Mouse (Mus musculus) limb, embryonic 12.5 days (tissue): Measurements from ENCODE around the gene Doc2b. TPM values are rescaled to one million over a fixed set of nuclear protein-coding genes. Genes with fewer than 3 reads are reported as not detected.

Experiments
- ATAC-seq: fragments of 200-750 bp; cut with Nextera tagmentation; 2 replicates; pipeline ENCODE4 v1.8.0; 2017; ENCODE audit warnings: low read depth, moderate TSS enrichment; ENCODE audit not compliant: insufficient number of reproducible peaks, insufficient read depth, low FRiP score, low TSS enrichment
- H3K27ac ChIP-seq: fragments of 300-500 bp; sonication (generic); 2 replicates; pipeline ENCODE4 v1.5.1; 2016; ENCODE audit warnings: mild to moderate bottlenecking, moderate library complexity
- H3K27me3 ChIP-seq: fragments of 300-500 bp; sonication (generic); 2 replicates; pipeline ENCODE4 v1.6.1; 2016; ENCODE audit warnings: mild to moderate bottlenecking, moderate library complexity
- H3K36me3 ChIP-seq: fragments of 300-500 bp; sonication (generic); 2 replicates; pipeline ENCODE4 v1.6.1; 2016; ENCODE audit warnings: mild to moderate bottlenecking, moderate library complexity
- H3K4me1 ChIP-seq: fragments of 300-500 bp; sonication (generic); replicated peaks from 2 replicates; pipeline ENCODE4 v1.6.1; 2016
- H3K4me2 ChIP-seq: fragments of 300-500 bp; sonication (generic); 2 replicates; pipeline ENCODE4 v1.6.1; 2016; ENCODE audit warnings: mild to moderate bottlenecking, moderate library complexity
- H3K4me3 ChIP-seq: fragments of 300-500 bp; sonication (generic); replicated peaks from 2 replicates; pipeline ENCODE4 v1.5.1; 2016; ENCODE audit warnings: mild to moderate bottlenecking
- H3K9ac ChIP-seq: fragments of 300-500 bp; sonication (generic); replicated peaks from 2 replicates; pipeline ENCODE4 v1.6.1; 2016; ENCODE audit warnings: mild to moderate bottlenecking, moderate library complexity
- H3K9me3 ChIP-seq: fragments of 300-500 bp; sonication (generic); 2 replicates; pipeline ENCODE4 v1.6.1; 2016; ENCODE audit warnings: mild to moderate bottlenecking, moderate library complexity
- WGBS: fragments of 180-500 bp; shearing (Covaris S2); methylation state at CpG from one replicate; pipeline ENCODE4 v1.1.7; 2016; 5-methylcytosine and 5-hydroxymethylcytosine counted together
- polyA plus RNA-seq: library from polyadenylated mRNA; unstranded; fragments of >200 nt; fragmentation: Nextera tagmentation; extraction: Ambion mirVana; gene quantifications from 2 replicates; pipeline ENCODE4 v1.2.1, GENCODE M21; 2016

Doc2b gene
- polyA plus RNA-seq: 0.59 and 0.79 TPM in 2 replicates

DNA sequence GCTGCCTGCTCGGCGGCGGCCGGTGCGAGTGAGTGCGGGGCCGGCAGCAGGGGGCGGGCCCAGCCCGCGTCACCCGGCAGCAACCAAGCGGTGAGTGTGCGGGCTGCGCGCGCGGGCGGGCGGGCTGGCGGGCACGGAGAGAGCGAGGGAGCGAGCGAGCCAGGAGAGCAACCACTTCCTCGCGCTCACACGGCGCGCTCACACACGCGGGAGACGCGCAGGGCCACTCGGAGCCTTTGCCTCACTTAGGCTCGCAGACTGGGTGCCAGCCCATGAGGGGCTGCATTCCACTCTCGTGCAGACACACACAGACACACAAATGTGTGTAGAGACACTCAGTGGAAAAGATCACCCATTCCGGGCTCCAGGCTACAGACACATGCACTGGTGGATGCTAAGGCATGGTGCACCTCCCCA lies at the start of gene Doc2b:
Gene Doc2b, minus strand, starts transcription at position 21 of the 417 bp plus-strand sequence.
- ATAC-seq: no peak
- 4% methylated on average over 37 of the region's 37 CpGs for WGBS

DNA sequence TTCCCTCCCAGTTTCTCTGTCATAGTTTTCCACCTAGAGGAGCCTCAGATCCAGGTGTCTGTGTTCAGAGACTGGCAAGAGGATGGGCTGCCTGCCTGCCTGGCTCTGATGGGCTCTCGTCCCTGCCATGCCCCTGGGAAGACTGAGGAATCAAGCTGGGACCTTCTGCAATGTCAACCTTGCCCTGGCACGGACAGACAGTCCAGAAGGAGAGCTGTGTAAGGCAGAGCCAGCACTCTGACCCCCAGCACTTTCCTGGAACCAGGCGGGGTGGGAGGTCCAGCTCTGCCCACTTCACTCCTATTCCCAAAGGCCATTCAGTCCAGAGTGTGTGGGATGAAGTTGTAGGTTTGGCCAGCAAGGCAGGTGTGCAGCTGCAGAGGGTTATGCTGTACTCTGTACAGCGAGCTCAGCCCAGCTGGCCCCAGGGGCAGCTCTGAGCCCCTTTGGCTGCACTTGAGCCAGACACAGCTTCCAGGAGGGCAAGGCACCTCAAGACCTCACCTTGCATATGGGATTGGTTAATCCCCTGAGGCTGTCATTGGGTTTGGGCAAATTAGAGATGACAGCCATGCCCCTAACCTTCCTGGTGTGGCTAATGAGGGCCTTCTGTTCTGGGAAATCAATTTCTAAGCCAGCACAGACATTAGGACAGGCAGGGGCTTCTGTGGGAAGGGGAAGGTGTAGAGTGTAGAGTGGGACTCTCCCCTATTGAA lies 47.2 kb upstream of the Doc2b start:
- no peaks in the 10 kb centered on the region for H3K36me3 ChIP-seq
- H3K4me3 ChIP-seq: no peak overlapping the region
- H3K27me3 ChIP-seq: no peaks in the 10 kb centered on the region
- no peak overlapping the region for H3K27ac ChIP-seq
- no peaks in the 10 kb centered on the region for H3K9me3 ChIP-seq
- H3K9ac ChIP-seq: no peak overlapping the region
- H3K4me1 ChIP-seq: peaks cover 21% of the 10 kb centered on the region
- ATAC-seq: no peak
- H3K4me2 ChIP-seq: no peak overlapping the region
- WGBS: 59% methylated on average over 4 of the region's 4 CpGs

More for the DNA sequence above, at the start of gene Doc2b:
- Histone ChIP-seq H3K36me3 (no peaks in the 10 kb centered on the region), H3K4me3 (peak within 1 kb of the TSS; percentile 53), H3K27ac (no peak within 1 kb of the TSS), H3K4me2 (peak within 1 kb of the TSS; percentile 75), H3K4me1 (peaks cover 16% of the 10 kb centered on the region), H3K9me3 (peaks cover 3% of the 10 kb centered on the region; the same call in 1 of the 2 replicates), H3K27me3 (peaks cover 89% of the 10 kb centered on the region), H3K9ac (peak within 1 kb of the TSS; percentile 64)

DNA sequence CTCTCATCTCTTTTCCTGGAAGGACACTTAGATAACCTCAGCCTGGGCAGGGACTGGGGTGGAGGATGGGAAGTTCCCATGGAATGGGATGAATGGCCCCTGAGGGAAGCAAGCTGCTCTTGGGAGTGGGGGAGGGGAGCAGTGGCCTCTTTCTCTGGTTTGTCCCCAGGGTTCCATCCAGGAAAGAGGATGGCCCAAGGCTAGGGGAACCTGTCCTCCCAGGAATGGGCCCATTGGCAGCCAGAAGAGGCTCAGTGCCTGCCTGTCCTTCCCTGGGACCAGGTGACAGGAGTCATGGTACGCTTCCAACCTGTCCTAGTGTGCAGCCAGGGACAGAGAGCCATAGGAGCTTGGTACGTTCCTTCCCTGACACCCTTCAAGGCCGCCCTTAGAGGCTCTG lies 45.7 kb upstream of the Doc2b start:
- peaks cover 21% of the 10 kb centered on the region for H3K4me1 ChIP-seq
- 73% methylated on average over 3 of the region's 3 CpGs for whole genome bisulfite sequencing

DNA sequence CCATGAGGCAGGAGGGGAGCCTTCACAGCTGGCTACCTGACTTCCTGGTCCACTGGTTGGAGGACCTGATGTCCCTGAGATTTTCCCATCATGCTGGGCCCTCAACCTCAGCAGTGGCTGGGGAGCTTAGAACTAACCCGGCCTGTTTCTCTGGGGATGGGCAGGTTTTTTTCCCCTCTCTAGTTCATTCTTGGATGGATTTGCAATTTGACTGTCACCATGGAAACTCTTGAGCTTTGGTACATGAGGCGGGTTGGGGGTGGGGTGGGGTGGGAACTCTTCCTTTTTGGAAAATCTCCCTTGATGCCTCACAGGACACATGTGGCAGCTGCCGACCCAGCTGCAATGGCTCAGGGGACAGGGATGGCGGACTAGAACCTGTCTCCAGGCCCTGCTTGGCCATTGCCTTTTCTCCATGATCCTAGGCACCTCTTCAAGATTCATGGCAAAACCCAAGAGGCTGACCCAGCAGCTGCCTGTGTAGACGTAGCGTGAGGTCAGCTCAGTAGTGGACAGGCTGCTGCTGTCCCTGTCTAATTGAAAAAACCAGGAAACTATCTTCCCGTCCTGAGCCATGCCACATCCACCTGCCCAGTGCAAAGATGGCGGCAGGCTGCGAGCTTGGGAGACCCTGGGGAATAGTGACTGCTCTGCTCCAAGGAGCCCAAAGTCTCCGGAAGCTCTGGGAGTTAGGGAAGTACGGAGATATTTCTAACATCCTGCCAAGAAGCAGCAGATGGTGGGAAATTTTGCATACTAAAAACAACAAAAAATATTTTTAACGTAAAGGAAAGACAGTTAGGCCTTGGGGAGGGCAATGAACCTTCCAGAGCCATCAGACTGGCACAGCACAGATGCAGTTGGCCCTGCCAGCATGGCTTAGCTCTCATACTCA lies 43.9 kb upstream of the Doc2b start:
- Histone ChIP-seq H3K9ac (no peak overlapping the region), H3K4me1 (peaks cover 16% of the 10 kb centered on the region), H3K4me2 (no peak overlapping the region), H3K27ac (no peak overlapping the region), H3K27me3 (peaks cover 2% of the 10 kb centered on the region; the same call in 1 of the 2 replicates), H3K36me3 (no peaks in the 10 kb centered on the region), H3K4me3 (no peak overlapping the region), H3K9me3 (no peaks in the 10 kb centered on the region)
- WGBS: 82% methylated on average over 12 of the region's 12 CpGs
- no peak for ATAC-seq

More for the DNA sequence above, 45.7 kb upstream of the Doc2b start:
- no peak overlapping the region for H3K9ac ChIP-seq
- no peak overlapping the region for H3K4me2 ChIP-seq
- no peaks in the 10 kb centered on the region for H3K36me3 ChIP-seq
- no peak overlapping the region for H3K4me3 ChIP-seq
- no peak for ATAC-seq
- no peaks in the 10 kb centered on the region for H3K9me3 ChIP-seq
- peaks cover 2% of the 10 kb centered on the region; the same call in 1 of the 2 replicates for H3K27me3 ChIP-seq
- no peak overlapping the region for H3K27ac ChIP-seq

DNA sequence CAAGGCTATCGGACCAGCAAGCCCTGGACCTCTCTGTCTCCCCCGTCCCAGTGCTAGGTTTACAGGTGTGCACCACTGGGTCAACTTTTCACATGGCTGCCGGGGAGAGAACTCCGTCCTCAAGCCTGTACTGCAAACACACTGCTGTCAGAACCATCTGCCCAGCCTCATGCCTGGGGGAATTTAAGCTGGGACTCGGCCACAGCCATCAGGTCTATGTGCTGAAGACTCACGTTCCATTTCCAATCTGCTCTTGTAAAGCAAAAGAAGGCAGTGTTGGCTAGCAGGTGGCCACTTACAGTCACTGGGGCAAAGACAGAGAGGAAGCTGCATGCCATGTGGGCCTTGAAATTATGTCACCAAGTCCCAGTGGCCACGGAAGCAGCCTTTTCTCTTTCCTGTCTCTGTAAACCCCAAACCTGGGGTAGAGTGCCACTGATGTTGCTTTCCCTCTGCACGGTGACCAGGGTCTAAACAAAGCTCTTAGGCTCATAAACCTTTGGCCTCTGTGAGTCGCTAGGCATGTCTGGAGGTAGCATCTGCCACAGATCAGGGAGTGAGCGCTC lies 43.1 kb upstream of the Doc2b start:
- Histone ChIP-seq H3K36me3 (no peaks in the 10 kb centered on the region), H3K9me3 (no peaks in the 10 kb centered on the region), H3K4me1 (peaks cover 14% of the 10 kb centered on the region), H3K4me3 (no peak overlapping the region), H3K9ac (no peak overlapping the region), H3K4me2 (no peak overlapping the region), H3K27me3 (peaks cover 2% of the 10 kb centered on the region; the same call in 1 of the 2 replicates), H3K27ac (no peak overlapping the region)
- no peak for ATAC-seq
- 60% methylated on average over 10 of the region's 10 CpGs for WGBS

DNA sequence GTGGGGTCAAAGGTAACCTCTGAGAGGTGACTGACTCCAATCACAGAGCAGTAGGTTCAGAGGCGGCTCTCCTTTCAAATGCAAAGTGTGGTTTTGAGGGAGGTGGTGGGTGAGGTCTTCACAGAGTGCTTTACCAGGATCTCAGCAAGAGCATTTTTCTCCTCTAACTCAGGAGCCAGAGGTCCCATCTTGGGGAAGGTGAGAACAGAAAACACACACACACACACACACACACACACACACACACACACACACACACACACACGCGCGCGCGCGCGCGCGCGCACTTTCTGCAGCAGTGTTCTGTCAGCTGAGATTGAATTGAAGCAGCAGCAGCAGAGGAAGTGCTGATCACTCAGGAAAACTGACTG lies 40.4 kb upstream of the Doc2b start:
- H3K36me3 ChIP-seq: no peaks in the 10 kb centered on the region
- no peaks in the 10 kb centered on the region for H3K4me1 ChIP-seq
- no peaks in the 10 kb centered on the region for H3K9me3 ChIP-seq
- no peak for ATAC-seq
- H3K9ac ChIP-seq: no peak overlapping the region
- no peak overlapping the region for H3K27ac ChIP-seq
- H3K4me3 ChIP-seq: no peak overlapping the region
- H3K4me2 ChIP-seq: no peak overlapping the region
- peaks cover 2% of the 10 kb centered on the region; the same call in 1 of the 2 replicates for H3K27me3 ChIP-seq
- WGBS: 57% methylated on average over 11 of the region's 11 CpGs

DNA sequence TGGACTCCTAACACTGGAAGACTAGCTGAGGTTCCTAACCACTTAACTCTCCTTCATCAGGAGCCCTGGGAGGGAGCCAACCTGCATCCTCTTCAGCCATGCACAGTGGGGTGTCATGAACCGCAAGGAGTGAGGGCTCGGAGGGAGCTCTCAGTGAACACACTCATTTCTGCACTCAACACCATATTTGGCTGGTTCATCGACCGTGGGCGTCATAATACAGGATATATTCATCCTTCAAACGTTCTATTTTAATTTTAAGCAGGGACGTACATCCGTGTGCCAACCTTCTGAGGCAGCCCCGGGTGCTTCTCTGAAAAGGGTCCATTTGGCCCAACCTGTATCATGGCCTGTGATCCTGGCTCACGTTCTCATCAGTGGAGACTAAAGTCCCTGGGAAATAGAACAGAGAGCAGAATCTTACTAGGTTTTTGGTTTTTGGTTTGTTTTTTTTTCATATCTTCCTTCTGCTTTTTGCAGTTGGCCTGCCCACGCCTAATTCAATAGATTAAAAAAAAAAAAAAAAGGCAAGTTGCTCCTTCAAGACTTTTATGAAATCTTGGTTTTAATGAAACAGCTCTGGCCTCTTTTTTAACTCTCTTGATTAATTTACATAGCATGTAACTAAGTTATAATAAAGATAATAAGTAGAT lies 39.9 kb upstream of the Doc2b start:
- no peak for ATAC-seq
- H3K4me1 ChIP-seq: no peaks in the 10 kb centered on the region
- H3K27ac ChIP-seq: no peak overlapping the region
- no peaks in the 10 kb centered on the region for H3K9me3 ChIP-seq
- WGBS: 80% methylated on average over 11 of the region's 11 CpGs
- H3K4me3 ChIP-seq: no peak overlapping the region
- H3K36me3 ChIP-seq: no peaks in the 10 kb centered on the region
- no peak overlapping the region for H3K9ac ChIP-seq
- peaks cover 2% of the 10 kb centered on the region; the same call in 1 of the 2 replicates for H3K27me3 ChIP-seq
- H3K4me2 ChIP-seq: no peak overlapping the region

DNA sequence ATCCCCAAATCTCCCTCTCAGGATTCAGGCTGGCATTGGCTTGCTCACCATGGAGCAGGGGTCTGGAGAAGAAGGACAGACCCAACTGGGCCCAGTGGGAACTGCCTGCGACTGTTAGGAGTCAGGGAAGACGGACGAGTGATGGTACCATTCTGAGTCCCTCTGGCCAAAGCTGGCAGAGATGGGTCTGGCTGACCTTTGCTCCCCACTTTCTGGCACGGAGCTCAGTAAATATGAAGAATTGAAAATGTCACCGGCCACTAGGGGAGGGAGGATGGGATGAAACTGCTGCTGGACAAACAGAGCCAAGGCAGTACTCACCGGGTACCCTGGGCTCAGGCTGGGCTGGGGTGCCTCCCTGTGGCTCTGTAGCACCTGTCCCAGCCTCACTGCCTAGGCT lies 37.2 kb upstream of the Doc2b start:
- Histone ChIP-seq H3K4me2 (no peak overlapping the region), H3K4me1 (no peaks in the 10 kb centered on the region), H3K9ac (no peak overlapping the region), H3K27ac (no peak overlapping the region), H3K4me3 (no peak overlapping the region), H3K36me3 (no peaks in the 10 kb centered on the region), H3K9me3 (peaks cover 6% of the 10 kb centered on the region; the same call in 1 of the 2 replicates), H3K27me3 (peaks cover 2% of the 10 kb centered on the region; the same call in 1 of the 2 replicates)
- ATAC-seq: no peak
- WGBS: 86% methylated on average over 6 of the region's 6 CpGs

DNA sequence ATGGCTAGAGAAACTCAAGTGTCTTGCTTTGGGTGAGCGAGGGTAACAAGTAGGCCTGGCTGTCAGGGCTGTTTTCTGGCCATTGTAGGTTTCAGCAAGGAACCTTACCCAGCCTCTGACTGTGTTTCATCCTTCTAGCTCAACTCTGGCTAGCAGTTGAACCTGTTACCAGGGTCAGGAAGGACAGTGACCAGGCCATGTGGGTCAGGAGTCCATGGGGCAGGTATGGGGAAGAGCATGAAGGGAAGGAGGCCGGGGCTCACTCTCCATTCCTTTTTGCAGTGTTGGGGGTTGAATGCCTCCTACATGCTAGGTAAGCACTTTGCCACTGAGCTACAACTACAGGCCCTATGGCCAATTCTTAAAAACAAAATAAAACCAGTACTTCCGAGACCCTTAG lies 34.5 kb upstream of the Doc2b start:
- Histone ChIP-seq H3K9ac (no peak overlapping the region), H3K4me2 (no peak overlapping the region), H3K4me3 (no peak overlapping the region), H3K27ac (no peak overlapping the region), H3K4me1 (no peaks in the 10 kb centered on the region), H3K9me3 (peaks cover 6% of the 10 kb centered on the region; the same call in 1 of the 2 replicates), H3K27me3 (no peaks in the 10 kb centered on the region), H3K36me3 (no peaks in the 10 kb centered on the region)
- ATAC-seq: no peak
- WGBS: 85% methylated on average over 3 of the region's 3 CpGs

DNA sequence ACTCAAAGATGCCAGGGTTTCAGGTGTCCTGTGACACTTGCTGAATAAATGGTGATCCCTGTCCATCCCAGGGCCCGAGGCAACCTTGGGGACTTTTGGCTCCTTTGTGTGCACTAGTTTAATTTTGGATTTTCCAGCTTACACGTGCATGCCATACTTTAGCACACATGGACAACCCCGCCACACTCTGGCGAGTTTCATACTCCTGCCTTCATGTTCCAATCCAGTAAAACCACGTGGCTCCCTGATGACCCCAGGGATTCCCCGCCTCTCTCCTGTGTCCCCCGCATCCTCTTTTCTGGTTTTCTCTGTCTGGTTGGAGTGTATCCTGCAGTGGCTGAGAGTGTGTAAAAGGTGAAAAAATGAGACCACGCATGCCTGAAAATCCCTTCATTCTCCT lies 31.6 kb upstream of the Doc2b start:
- no peak overlapping the region for H3K27ac ChIP-seq
- no peaks in the 10 kb centered on the region; the same call in 1 of the 2 replicates for H3K4me1 ChIP-seq
- no peak overlapping the region for H3K4me2 ChIP-seq
- H3K9ac ChIP-seq: no peak overlapping the region
- no peak for ATAC-seq
- peaks cover 6% of the 10 kb centered on the region; the same call in 1 of the 2 replicates for H3K9me3 ChIP-seq
- peaks cover 7% of the 10 kb centered on the region; the same call in 1 of the 2 replicates for H3K27me3 ChIP-seq
- WGBS: 82% methylated on average over 8 of the region's 8 CpGs
- no peak overlapping the region for H3K4me3 ChIP-seq
- H3K36me3 ChIP-seq: no peaks in the 10 kb centered on the region
